Mouse (Mus musculus) spleen, adult 2 months (tissue): ENCODE measurements around the gene Rnf207.

Source experiments
- CTCF ChIP-seq: fragments of 200-500 bp; IDR thresholded peaks from 2 replicates; pipeline ENCODE4 v1.5.1; 2011; ENCODE audit warnings: mild to moderate bottlenecking, inconsistent platforms; ENCODE audit not compliant: insufficient read depth, insufficient read length, insufficient replicate concordance; ENCODE audit errors: extremely low read depth
- POLR2A ChIP-seq: fragments of 200-500 bp; IDR thresholded peaks from 2 replicates; pipeline ENCODE4 v1.6.1; 2011; ENCODE audit warnings: low read depth, low read length, inconsistent platforms

- no peak for TF ChIP-seq CTCF
- no peak for TF ChIP-seq POLR2A
Observed at GRCm38 (mm10) chr4:152317631-152318033, 1.2 kb downstream of the Rnf207 start.
